Mouse (Mus musculus) stomach, embryonic 15.5 days (tissue): ENCODE data around the gene Dnajc7. TPM values are rescaled to one million over a fixed set of nuclear protein-coding genes. Genes with fewer than 3 reads are reported as not detected.
"Not testable (repeated sequence)": the region's sequence is repeated elsewhere in the genome, so short reads cannot be mapped to it uniquely, and the experiment has no call there.

ENCODE experiments used
- ATAC-seq: fragments of 200-750 bp; cut with Nextera tagmentation; 2 replicates; pipeline ENCODE4 v1.8.0; 2017; ENCODE audit warnings: low read depth, moderate number of reproducible peaks, moderate TSS enrichment; ENCODE audit not compliant: insufficient read depth, low FRiP score
- H3K27ac ChIP-seq: fragments of 300-500 bp; sonication (generic); 2 replicates; pipeline ENCODE4 v1.5.1; 2015; ENCODE audit warnings: mild to moderate bottlenecking, inconsistent platforms
- H3K27me3 ChIP-seq: fragments of 300-500 bp; sonication (generic); replicated peaks from 2 replicates; pipeline ENCODE4 v1.6.1; 2015; ENCODE audit warnings: inconsistent platforms
- H3K36me3 ChIP-seq: fragments of 300-500 bp; sonication (generic); 2 replicates; pipeline ENCODE4 v1.6.1; 2015; ENCODE audit warnings: inconsistent platforms
- H3K4me1 ChIP-seq: fragments of 300-500 bp; sonication (generic); 2 replicates; pipeline ENCODE4 v1.6.1; 2015; ENCODE audit warnings: inconsistent platforms
- H3K4me2 ChIP-seq: fragments of 300-500 bp; sonication (generic); 2 replicates; pipeline ENCODE4 v1.6.1; 2015; ENCODE audit warnings: mild to moderate bottlenecking, inconsistent platforms
- H3K4me3 ChIP-seq: fragments of 300-500 bp; sonication (generic); replicated peaks from 2 replicates; pipeline ENCODE4 v1.5.1; 2015; ENCODE audit warnings: inconsistent platforms
- H3K9ac ChIP-seq: fragments of 300-500 bp; sonication (generic); 2 replicates; pipeline ENCODE4 v1.6.1; 2015; ENCODE audit warnings: inconsistent platforms
- H3K9me3 ChIP-seq: fragments of 300-500 bp; sonication (generic); 2 replicates; pipeline ENCODE4 v1.6.1; 2016; ENCODE audit warnings: inconsistent platforms
- WGBS: fragments of 180-500 bp; shearing (Covaris S2); methylation state at CpG from one replicate; pipeline ENCODE4 v1.1.7; 2015; 5-methylcytosine and 5-hydroxymethylcytosine counted together
- polyA plus RNA-seq: library from polyadenylated mRNA; unstranded; fragments of >200 nt; fragmentation: Nextera tagmentation; extraction: Ambion mirVana; gene quantifications from 2 replicates; pipeline ENCODE4 v1.2.1, GENCODE M21; 2015

The Dnajc7 gene
- polyA plus RNA-seq, 1 experiment from 2014 or later: 213 TPM

- Histone ChIP-seq H3K27ac (no peak overlapping the region), H3K4me1 (peaks cover 13% of the 10 kb centered on the region), H3K36me3 (peaks cover 10% of the 10 kb centered on the region; the same call in 1 of the 2 replicates), H3K27me3 (no peaks in the 10 kb centered on the region), H3K9ac (no peak overlapping the region), H3K9me3 (no peaks in the 10 kb centered on the region), H3K4me3 (no peak overlapping the region), H3K4me2 (no peak overlapping the region)
- ATAC-seq: no peak
- WGBS: 90% methylated on average over 5 of the region's 5 CpGs
Measured at GRCm38 (mm10) chr11:100628056-100628455, 8.1 kb upstream of the Dnajc7 start.

- Histone ChIP-seq H3K36me3 (peaks cover 10% of the 10 kb centered on the region; the same call in 1 of the 2 replicates), H3K9me3 (no peaks in the 10 kb centered on the region), H3K27me3 (no peaks in the 10 kb centered on the region), H3K9ac (no peak overlapping the region), H3K4me3 (no peak overlapping the region), H3K4me2 (no peak overlapping the region), H3K4me1 (peaks cover 15% of the 10 kb centered on the region), H3K27ac (peak overlapping the region; percentile 59; the same call in 1 of the 2 replicates)
- 19% methylated on average over 9 of the region's 9 CpGs for WGBS
- peak; percentile 45; the same call in 1 of the 2 replicates for ATAC-seq
Measured at GRCm38 (mm10) chr11:100626701-100627195, 6.8 kb upstream of the Dnajc7 start.

GRCm38 (mm10) chr11:100625754-100626700 is 6.1 kb upstream of the Dnajc7 start:
- Histone ChIP-seq H3K4me2 (no peak overlapping the region), H3K36me3 (peaks cover 10% of the 10 kb centered on the region; the same call in 1 of the 2 replicates), H3K4me3 (no peak overlapping the region), H3K27ac (peak overlapping the region; percentile 49; the same call in 1 of the 2 replicates), H3K9me3 (no peaks in the 10 kb centered on the region), H3K27me3 (no peaks in the 10 kb centered on the region), H3K4me1 (peaks cover 15% of the 10 kb centered on the region), H3K9ac (no peak overlapping the region)
- 90% methylated on average over 23 of the region's 23 CpGs for WGBS
- no peak for ATAC-seq

- Histone ChIP-seq H3K9me3 (no peaks in the 10 kb centered on the region), H3K4me3 (peak overlapping the region; percentile 65), H3K27me3 (no peaks in the 10 kb centered on the region), H3K4me1 (peaks cover 20% of the 10 kb centered on the region), H3K9ac (no peak overlapping the region), H3K4me2 (peak overlapping the region; percentile 58), H3K27ac (peak overlapping the region; percentile 50; the same call in 1 of the 2 replicates), H3K36me3 (peaks cover 10% of the 10 kb centered on the region; the same call in 1 of the 2 replicates)
- WGBS: 40% methylated on average over 5 of the region's 5 CpGs
- no peak for ATAC-seq
Measured at GRCm38 (mm10) chr11:100623867-100624266, 3.9 kb upstream of the Dnajc7 start.

- no peaks in the 10 kb centered on the region for H3K27me3 ChIP-seq
- ATAC-seq: peak; percentile 81
- 1% methylated on average over 24 of the region's 24 CpGs for WGBS
Measured at GRCm38 (mm10) chr11:100622714-100623113, 2.7 kb upstream of the Dnajc7 start.

GRCm38 (mm10) chr11:100619485-100619975 is 438 bp downstream of the Dnajc7 start:
- H3K9ac ChIP-seq: peak overlapping the region; percentile 95
- H3K27ac ChIP-seq: peak overlapping the region; percentile 89
- H3K36me3 ChIP-seq: no peaks in the 10 kb centered on the region
- peaks cover 25% of the 10 kb centered on the region for H3K4me1 ChIP-seq
- H3K9me3 ChIP-seq: no peaks in the 10 kb centered on the region
- peak overlapping the region; percentile 80 for H3K4me2 ChIP-seq
- ATAC-seq: peak; percentile 93
- no peaks in the 10 kb centered on the region for H3K27me3 ChIP-seq
- WGBS: under 1% methylated on average over 40 of the region's 40 CpGs
- peak overlapping the region; percentile 98 for H3K4me3 ChIP-seq

More at GRCm38 (mm10) chr11:100622714-100623113, 2.7 kb upstream of the Dnajc7 start:
- Histone ChIP-seq H3K27ac (peak overlapping the region; percentile 93), H3K4me3 (peak overlapping the region; percentile 65), H3K9ac (peak overlapping the region; percentile 64), H3K4me1 (peaks cover 25% of the 10 kb centered on the region), H3K9me3 (no peaks in the 10 kb centered on the region), H3K36me3 (peaks cover 10% of the 10 kb centered on the region; the same call in 1 of the 2 replicates), H3K4me2 (peak overlapping the region; percentile 58)

GRCm38 (mm10) chr11:100618761-100619484 is 1.0 kb downstream of the Dnajc7 start, which contains the start of gene Nkiras2:
Gene Nkiras2, plus strand, starts transcription at chr11:100619244.
- no peaks in the 10 kb centered on the region for H3K27me3 ChIP-seq
- no peaks in the 10 kb centered on the region for H3K36me3 ChIP-seq
- H3K9me3 ChIP-seq: no peaks in the 10 kb centered on the region
- H3K27ac ChIP-seq: peak within 1 kb of the TSS; percentile 89
- H3K4me2 ChIP-seq: peak within 1 kb of the TSS; percentile 80
- peak within 1 kb of the TSS; percentile 95 for H3K9ac ChIP-seq
- H3K4me1 ChIP-seq: peaks cover 20% of the 10 kb centered on the region
- H3K4me3 ChIP-seq: peak within 1 kb of the TSS; percentile 98
- peak; percentile 53 for ATAC-seq
- under 1% methylated on average over 35 of the region's 36 CpGs for WGBS

- no peak overlapping the region for H3K9ac ChIP-seq
- H3K9me3 ChIP-seq: no peaks in the 10 kb centered on the region
- 56% methylated on average over 4 of the region's 4 CpGs for WGBS
- H3K36me3 ChIP-seq: no peaks in the 10 kb centered on the region
- no peak for ATAC-seq
- H3K4me3 ChIP-seq: peak overlapping the region; percentile 98; the same call in 1 of the 2 replicates
- H3K4me1 ChIP-seq: peaks cover 15% of the 10 kb centered on the region
- H3K27ac ChIP-seq: no peak overlapping the region
- peak overlapping the region; percentile 80 for H3K4me2 ChIP-seq
- H3K27me3 ChIP-seq: no peaks in the 10 kb centered on the region
Measured at GRCm38 (mm10) chr11:100617480-100617879, 2.5 kb downstream of the Dnajc7 start.

GRCm38 (mm10) chr11:100616836-100617235 is 3.1 kb downstream of the Dnajc7 start:
- not testable (repeated sequence) for H3K27me3 ChIP-seq, H3K9ac ChIP-seq, ATAC-seq, H3K4me3 ChIP-seq, H3K27ac ChIP-seq, H3K36me3 ChIP-seq, H3K9me3 ChIP-seq, H3K4me2 ChIP-seq
- peaks cover 16% of the 10 kb centered on the region for H3K4me1 ChIP-seq
- WGBS: 85% methylated on average over 7 of the region's 7 CpGs

GRCm38 (mm10) chr11:100616332-100616731 is 3.6 kb downstream of the Dnajc7 start:
- 90% methylated on average over 5 of the region's 5 CpGs for WGBS

GRCm38 (mm10) chr11:100613241-100613640 is 6.7 kb downstream of the Dnajc7 start:
- ATAC-seq: no peak
- WGBS: 69% methylated on average over 3 of the region's 3 CpGs
- no peak overlapping the region for H3K9ac ChIP-seq
- H3K27me3 ChIP-seq: no peaks in the 10 kb centered on the region
- H3K4me2 ChIP-seq: peak overlapping the region; percentile 11; the same call in 1 of the 2 replicates
- no peak overlapping the region for H3K4me3 ChIP-seq
- H3K36me3 ChIP-seq: no peaks in the 10 kb centered on the region
- H3K4me1 ChIP-seq: peaks cover 24% of the 10 kb centered on the region
- peak overlapping the region; percentile 16; the same call in 1 of the 2 replicates for H3K27ac ChIP-seq
- H3K9me3 ChIP-seq: no peaks in the 10 kb centered on the region

More at GRCm38 (mm10) chr11:100616332-100616731, 3.6 kb downstream of the Dnajc7 start:
- Histone ChIP-seq H3K27ac (no peak overlapping the region), H3K9ac (no peak overlapping the region), H3K36me3 (no peaks in the 10 kb centered on the region), H3K4me2 (no peak overlapping the region), H3K4me1 (peaks cover 16% of the 10 kb centered on the region), H3K9me3 (no peaks in the 10 kb centered on the region), H3K27me3 (no peaks in the 10 kb centered on the region), H3K4me3 (no peak overlapping the region)
- ATAC-seq: no peak
